Mouse (Mus musculus): ENCODE results near the gene Hist1h1c.
A peak's percentile ranks its signal among the peaks of the same experiment; 100 is the strongest.
"Not testable (repeated sequence)": the region's sequence is repeated elsewhere in the genome, so short reads cannot be mapped to it uniquely, and the experiment has no call there.

Gene Hist1h1c

DNA sequence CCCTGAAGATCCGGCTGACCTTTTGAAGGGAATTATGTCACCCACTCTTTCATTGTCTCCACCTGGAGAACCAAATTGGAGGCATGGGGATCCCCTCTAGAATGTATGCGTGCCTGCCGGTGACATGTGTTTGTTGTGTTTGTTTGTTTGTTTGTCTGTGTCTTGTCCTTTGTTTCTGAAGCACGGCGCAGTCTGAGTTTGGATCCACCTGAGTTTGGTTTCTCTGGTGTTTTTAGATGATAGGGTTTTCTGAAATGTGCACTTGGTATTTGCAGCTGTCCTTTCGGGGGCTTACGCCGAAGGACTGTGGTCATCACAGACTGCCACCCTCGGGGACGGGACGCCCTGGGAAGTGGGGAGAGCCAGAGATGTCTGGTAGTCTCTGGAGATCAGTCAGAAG lies 21.4 kb upstream of the Hist1h1c start:
- no peak for DNase-seq

DNA sequence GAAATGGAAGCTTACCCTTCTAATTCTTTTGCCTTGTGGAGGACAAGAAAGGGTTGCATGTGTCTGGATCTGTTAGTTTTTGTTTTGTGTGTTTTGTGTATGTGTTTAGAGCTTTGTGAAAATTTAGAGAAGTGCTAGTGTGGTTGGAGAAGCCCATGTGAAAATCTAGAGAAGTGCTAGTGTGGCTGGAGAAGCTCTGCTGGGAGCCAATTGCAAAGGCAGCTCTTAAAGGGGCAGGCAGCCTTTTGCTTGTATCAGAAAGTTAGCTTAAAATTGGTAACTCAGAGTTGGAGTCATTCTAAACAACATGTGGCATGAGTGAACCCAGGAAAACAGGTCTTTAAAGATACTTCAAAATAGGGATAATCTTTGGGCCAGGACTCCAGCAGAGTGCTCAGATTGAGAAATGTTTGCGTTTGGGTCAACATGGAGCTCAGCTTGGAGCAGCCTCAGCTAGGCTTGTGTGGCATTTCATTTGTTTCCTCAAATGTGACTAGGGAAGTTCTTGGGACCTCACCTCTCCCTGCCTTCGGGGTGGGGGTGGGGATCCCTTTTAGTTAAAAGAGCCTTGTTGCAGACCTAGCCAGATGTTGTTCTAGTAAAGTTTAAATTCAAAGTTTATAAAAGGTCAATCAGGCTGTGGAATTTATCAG lies 20.9 kb upstream of the Hist1h1c start:
- not testable (repeated sequence) for DNase-seq

DNA sequence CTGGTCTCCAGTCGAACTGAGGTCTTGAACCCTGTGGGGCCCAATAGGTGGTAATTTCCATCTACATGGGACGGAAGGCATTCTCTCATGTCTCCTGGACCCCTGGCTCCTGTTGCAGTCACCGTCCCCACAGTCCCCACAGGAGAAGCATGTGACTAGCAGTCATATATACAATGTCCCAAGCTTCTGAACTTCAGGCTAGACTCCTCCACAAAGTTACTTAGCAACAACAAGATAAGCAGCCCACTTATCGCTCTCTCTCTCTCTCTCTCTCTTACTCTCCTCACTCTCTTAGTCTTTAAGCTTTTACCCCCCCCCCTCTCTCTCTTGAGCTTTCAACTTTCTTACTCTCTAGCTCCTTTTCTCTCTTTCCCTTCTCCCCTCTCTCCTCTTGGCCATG lies 14.4 kb upstream of the Hist1h1c start:
- DNase-seq: no peak

DNA sequence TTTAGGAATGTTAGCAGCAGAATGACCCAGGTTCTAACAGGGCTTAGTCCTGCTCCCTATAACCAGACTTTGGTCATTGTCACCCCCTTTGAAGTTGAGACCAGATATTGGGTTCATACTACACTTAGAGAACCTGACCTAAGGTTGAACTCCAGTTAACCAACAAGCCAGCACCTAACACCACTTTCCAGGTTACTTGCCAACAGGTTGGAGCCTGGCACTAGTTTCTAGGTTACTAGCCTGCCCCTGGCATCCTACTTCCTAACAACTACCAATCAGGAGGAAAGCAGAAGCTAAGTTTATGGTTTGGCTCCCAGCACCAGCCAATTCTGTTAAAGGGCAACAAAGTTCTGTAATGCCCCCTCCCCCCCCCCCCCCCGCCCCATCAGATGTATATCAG lies 13.4 kb upstream of the Hist1h1c start:
- DNase-seq: no peak

DNA sequence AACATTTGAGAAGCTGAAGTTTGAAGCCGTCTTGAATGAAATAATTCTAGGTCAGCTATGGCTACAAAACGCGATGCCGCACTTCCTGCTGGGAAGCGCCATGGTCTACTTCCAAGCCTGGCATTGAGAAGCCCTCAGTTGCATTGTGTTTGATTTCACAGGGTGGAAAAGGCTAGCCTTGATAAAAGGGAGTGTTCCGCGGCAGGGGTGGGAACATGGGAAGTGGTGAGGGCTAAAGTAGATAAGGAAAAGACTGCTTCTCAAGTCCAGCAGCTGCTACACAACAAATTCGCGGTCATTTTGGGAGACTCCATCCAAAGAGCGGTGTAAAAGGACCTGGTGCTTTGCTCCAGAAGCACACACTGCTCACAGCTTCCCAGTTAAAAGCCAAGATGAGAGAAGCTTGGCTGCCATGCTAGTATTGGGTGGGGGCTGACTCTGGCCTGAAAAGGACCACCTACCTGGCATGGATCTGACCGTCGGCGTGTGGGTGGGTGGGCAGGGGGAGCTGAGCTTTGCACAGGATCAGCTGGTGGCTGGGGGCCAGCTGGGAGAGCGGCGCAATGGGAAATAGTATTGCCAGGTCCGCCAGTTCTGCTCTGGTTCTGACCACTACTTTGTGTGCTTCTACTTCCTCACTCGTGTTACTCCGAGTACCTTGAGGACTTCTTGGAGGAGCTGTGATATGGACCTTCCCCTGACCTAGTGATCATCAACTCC lies 10.0 kb upstream of the Hist1h1c start:
- DNase-seq: no peak

DNA sequence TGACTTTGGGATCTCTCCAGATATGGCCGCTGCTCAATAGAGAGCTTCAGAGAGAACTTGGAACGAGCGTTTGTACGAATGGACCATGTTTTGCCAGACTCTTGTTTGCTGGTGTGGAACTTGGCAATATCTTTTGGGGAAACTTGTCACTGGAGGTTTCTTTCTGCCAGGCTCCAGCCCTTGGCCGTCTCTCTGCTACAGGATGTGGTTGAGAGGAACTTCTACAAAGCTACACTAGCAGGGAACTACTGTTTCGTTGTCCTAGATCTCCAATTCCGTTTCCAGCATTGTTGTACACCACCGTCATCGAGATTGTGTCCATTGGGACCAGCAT lies 9.4 kb upstream of the Hist1h1c start:
- no peak for DNase-seq

DNA sequence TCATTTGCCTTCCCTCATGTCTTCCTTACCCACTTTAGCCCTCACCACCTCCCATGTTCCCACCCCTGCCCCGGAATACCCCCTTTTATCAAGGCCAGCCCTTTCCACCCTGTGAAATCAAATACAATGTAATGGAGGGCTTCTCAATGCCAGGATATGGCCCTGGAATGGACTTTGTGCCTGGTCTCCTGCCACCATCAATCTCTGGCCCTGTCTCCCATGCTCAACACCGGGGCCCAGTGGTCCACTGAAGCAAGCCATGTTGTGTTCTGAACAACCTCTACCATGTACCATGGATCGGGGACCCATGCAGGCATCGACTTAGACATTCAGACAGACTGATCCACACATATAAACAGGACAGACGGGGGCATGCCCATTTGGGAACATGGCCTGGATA lies 8.9 kb upstream of the Hist1h1c start:
- no peak for DNase-seq

DNA sequence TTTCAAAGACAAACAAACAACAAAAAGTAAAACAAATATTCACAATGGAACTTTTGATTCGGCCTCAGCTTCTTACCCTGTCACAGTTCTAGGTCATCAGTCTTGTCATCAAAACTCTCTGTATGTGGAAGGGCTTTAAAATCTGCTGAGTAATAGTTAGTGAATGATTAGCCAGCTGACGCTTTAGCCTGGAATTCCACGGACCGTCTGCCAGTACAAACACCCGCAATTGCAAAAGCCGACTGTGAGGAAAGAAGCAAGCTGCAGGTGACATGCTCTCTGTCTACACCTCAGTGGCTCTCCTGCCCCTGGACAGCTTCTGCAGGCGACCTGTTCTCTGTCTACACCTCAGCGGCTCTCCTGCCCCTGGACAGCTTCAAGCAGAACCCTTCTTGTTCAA lies 8.1 kb upstream of the Hist1h1c start:
- DNase-seq: peak; percentile 59

DNA sequence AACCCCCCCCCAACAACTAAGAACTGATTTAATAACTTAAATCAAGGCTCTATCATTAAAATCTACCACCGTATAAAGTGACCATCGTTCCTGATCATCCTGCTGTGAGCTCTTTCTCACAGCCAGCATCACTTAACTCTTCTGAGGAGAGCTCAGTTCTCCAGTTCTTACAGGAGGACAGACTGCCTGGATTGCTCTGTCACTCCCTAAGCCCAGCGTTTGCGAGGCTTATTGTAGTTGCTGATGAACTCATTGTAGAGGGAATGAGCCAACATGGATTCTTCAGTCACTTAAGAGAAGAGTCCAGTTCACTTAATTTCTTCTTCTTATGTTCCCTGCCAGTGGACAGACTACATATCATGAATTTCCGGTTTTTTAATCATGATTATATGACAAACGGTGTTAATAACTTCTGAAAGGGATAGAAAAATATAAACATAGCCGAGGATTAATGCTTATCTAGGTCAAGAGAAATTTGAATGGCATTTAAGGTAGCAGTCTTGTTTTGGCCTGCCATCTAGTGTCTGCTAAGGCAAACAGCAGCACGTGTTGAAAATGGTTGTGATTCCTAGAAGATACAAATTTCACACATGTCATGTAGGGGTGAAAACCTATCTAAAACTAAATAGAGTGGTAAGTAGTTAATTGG lies 6.3 kb upstream of the Hist1h1c start:
- DNase-seq: no peak

DNA sequence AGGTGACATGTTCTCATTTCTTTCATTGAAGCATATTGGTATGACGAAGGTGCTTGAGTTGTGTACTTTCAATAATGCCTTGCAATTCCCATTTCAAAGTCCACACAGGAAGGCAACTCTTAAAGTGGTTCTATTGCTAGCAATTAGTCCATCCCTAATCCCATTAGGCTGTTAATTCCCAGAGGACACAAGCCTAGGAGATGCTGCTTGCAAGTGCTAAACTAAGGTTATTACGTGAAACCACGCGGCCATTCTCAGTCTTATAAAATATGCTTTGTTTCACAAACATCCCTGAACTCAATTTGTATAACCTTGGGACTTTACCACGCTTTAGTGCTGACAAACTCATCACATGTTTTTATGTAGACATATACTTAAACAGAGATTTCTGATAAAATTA lies 1.5 kb upstream of the Hist1h1c start:
- DNase-seq: no peak

DNA sequence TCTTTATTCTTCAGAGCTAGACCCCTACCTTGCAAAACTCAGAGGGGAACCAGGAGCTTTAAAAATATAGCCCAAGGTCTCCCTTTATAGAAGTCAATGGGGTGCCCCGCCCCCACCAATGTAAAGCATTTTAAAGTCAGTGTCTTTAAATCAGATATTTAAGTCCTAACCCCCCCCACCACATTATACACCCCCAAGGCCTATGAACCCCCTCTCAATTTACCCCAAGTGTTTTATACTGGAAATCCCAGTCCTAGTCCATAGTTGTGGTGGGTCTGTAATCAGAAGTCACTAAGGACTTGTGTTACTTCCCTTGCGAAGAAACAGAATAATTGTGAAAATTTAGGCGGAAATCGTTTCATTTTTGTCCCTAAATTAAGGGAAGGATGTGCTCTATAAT lies 567 bp upstream of the Hist1h1c start:
- DNase-seq: no peak

DNA sequence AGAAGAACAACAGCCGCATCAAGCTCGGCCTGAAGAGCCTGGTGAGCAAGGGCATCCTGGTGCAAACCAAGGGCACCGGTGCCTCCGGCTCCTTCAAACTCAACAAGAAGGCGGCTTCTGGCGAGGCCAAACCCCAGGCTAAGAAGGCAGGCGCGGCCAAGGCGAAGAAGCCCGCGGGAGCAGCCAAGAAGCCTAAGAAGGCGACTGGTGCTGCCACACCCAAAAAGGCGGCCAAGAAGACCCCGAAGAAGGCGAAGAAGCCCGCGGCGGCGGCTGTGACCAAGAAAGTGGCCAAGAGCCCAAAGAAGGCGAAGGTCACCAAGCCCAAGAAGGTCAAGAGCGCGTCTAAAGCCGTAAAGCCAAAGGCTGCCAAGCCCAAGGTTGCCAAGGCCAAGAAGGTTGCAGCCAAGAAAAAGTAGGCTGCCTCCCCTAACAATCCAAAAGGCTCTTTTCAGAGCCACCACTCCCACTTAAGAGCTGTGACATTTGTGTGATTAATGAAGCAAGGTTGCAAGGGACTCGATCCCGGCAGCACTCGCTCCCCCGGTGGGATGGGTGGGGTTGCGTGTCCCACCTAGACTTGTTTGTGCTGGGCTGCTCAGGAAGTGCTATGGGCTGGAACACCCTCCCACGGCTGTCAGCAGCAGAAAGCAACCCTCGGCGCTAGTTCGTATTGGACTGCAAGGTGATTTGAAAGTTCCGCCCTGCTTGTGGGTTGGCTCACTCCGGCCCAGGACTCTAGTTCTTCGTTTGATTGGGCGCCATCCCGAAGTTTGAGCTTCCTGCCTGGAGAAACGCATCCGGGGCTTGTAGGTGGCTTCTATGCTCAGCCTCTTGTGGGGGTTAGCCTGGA lies 687 bp downstream of the Hist1h1c start:
- DNase-seq: peak; percentile 92

DNA sequence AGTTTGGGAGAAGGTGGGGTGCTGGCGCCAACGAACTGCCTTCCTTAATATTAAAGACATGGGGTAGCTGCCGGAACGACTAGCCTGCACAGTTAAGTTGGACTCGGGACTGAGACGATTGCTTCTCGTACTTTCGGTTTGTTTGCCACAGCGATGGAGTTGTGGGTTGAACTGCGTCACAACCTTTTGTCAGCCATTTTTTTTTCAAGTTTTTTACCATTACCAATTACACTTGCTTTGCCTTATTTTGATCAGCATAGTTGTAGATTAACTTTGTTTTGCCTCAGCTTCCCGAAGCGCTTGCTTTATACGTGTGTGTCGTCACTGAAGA lies 1.3 kb downstream of the Hist1h1c start:
- no peak for DNase-seq

DNA sequence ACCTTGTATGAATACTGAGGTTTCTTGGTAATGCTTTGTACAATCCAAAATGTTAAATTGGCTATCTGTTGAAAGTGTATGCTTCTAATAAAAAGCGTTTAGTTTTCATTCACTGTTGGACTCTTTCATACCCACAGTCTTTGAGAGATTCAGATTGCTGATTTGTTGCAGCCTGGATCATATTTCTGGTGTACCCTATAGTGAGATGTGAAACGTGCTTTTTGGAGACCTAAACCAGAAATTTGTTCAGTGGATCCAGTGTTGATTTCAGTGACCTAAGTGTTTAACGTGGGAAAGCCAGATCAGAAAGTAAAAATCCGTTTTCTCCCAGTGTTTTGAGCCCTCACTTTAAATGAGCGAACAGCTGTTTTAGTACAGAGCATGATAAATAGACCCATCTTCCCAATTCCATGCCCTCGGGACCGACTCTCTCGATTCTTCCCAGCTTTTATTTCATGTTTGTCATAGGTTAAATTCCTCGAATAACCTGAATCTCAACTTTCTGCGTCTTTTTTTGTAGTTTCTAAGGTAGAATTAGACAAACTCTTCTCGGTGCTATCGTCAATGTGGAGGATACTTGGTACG lies 1.7 kb downstream of the Hist1h1c start:
- DNase-seq: no peak

DNA sequence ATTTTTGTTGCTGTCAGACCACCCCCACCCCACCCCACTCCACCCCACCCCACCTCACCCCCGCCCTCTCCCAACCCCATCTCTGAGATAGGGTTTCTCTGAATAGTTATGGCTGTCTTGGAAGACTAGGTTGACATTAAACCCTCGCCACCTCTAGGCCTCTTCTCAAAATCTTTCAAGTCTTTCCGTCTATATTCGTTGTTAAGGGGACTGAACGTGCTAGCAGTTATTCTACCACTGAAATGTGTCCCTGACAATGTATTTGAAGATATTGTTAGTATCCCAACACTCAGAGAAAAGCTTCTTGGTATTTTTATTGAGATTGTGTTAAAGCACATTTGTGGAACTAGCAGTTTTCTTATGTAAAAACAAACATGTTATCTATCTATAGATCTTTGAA lies 2.3 kb downstream of the Hist1h1c start:
- DNase-seq: no peak

DNA sequence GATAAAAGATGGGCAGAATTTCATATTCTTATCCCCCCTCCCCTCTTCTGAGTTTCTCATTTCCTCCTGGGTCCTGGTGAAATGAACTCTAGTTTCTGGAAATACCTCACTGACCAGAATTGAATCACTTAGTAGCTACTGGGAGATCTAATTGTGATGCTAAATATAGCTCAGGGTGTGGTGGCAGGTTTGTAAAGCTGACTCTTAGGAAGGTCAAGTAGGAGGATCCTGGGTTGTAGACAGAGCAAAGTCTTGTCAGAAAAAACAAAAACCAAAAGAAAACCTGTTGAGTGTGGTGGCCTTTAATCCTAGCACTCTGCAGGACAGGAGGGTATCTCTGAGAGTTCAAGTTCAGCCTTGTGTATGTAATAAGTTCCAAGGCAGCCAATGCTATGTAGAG lies 3.4 kb downstream of the Hist1h1c start:
- DNase-seq: no peak

DNA sequence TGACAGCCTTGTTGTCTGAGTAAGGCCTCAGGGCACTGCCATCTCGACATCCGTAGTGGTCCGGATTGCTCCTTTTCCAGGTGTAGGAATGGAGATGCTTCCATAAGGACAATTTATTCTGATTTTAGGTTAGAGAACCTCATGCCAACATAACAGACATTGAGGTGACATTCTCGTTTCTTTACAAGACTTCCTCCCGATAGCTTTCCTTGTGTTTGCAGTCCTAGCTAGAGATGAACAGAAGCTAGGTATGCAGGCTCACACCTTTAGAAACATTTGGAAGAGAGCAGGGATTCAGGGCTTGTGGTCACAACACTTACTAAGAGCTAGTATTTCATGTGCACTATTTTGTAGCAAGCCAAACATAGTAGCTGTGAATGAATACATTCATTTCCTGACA lies 4.6 kb downstream of the Hist1h1c start:
- DNase-seq: no peak

DNA sequence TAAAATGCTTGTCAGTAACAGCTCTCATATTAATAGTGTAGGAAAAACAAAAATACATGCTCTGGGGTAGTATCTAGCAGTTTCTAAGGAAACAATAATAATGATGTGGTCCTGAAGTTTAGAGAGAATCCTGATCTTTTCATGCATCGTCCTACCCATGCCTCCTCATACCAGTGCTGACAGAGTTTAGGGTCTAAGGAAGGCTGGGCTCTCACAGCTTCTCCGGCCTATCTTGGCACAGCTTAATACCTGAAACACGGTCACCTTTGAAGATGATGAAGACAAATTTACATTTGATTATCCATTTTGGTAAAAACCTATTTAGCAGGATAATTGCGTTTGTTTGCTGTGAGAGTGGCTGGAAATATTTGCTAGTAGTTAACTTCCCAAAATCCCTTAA lies 5.4 kb downstream of the Hist1h1c start:
- no peak for DNase-seq

DNA sequence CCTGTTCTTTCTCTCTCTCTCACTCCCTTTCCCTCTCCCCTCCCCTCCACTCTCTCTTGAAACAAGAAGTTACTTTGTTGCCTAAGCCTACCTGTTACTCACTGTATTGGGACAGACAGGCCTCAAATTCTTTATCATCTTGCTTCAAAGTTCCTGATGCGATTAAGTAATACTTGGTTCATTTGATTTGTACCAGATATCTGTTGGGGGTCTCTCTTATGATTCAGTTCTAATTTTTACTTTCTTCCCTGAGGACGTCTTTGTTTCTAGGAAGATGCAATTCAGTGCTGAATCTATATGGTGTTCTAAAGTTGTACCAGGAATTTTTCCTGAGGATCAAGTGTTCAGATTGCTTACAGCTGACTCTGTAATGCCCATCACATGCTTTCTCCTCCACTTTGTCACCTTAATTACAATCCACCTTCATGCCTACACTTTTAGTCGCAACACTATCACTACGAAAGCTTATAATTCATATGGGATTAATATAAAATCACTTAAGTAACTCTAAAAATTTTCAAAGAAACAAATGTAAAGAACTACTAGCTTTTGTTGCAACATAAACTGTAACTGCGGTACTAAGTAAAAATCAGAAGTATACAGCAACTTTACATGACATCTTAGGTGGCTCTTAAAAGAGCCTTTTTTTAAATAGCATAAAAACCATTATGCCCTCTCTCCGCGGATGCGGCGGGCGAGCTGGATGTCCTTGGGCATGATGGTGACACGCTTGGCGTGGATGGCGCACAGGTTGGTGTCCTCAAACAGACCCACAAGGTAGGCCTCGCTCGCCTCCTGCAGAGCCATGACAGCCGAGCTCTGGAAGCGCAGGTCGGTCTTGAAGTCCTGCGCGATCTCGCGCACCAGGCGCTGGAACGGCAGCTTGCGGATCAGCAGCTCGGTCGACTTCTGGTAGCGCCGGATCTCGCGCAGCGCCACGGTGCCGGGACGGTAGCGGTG lies 6.1 kb downstream of the Hist1h1c start:
- no peak for DNase-seq

DNA sequence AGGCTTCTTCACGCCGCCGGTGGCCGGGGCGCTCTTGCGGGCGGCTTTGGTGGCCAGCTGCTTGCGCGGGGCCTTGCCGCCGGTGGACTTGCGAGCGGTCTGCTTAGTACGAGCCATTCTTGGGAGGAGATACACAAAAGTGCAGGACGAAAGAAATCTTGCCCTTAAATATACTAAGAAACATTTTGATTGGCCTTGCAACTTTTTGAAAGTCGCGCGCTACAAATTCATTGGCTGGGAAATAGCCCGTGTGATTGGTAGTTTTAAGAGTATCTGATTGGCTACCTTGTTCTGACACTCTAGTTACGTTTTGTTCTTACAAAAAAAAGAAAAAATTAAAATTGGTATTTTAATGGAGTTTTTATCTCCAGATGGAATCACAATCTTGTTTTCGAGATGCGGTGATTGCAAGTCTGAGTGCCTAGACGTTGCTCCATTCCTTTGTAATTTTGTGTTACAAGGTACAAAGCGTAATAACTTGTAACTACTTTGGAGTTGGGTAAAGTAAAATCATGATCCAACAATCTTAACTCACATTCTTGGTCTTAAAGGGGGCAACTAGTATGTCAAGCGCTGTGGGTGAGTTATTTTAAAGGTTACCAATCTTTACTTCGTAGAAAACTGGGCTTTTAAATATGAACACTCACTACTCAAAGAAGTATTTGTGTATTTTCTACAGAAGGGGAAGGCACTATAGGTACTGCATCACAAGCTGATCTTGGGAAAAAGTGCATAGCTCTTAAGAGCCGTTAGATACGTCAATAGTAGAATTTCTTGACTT lies 7.0 kb downstream of the Hist1h1c start, which contains the start of gene Hist1h3c:
Gene Hist1h3c (minus strand): TSS at position 222 of the 781 bp plus-strand sequence.
- peak; percentile 81 for DNase-seq
